Mouse (Mus musculus): ENCODE data around the gene Ccl11. TPM values are rescaled to one million over a fixed set of nuclear protein-coding genes. Genes with fewer than 3 reads are reported as not detected.

Gene Ccl11
- 1.2 TPM for polyA plus RNA-seq (2014; fragmentation: Illumina TruSeq; extraction: RNeasy Lipid Tissue Mini Kit (QIAGEN cat#74804); ENCODE audit: low read depth, low replicate concordance)

GRCm38 (mm10) chr11:82057646-82058045, at the start of gene Ccl11:
Gene Ccl11 (plus strand): TSS chr11:82057823.

DNA sequence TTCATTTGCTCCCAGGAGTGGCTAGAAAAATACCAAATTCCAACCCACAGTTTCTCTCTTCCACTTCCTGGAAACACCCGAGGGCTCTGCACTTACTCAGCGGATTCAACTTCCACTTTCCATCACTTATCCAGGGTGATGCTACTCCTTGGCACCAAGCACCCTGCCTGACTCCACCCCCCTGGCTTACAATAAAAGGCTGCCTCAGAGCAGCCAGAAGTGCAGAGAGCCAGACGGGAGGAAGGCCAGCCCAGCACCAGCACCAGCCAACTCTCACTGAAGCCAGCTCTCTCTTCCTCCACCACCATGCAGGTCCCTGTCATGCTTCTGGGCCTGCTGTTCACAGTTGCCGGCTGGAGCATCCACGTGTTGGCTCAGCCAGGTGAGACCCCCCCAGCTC, 22.3 kb upstream of the Ccl11 start, which contains the start of gene Ccl2:
Ccl2 (plus strand) TSS at position 216 of the 400 bp plus-strand sequence.

DNA sequence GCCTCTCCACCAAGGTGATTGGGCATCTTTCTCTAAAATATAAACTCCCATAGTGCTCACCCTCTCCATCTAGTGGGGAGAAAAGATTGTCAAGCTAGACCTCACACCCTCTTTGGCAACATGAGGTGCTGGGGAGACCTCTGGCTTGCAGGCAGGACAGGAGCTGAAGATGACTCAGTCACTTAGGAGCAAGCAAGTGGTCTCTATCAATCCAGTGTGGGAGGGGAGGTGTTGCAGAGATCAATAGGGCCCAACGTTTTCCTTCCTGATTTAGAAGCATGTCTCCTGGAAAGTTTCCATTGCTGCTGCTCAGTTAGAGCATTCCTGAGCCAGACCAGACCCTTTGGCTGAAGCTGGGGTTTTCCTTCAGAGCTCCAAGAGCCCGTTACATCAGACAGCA, 19.1 kb upstream of the Ccl11 start, which contains the start of gene Gm17268:
Gm17268 (minus strand) TSS at position 28 of the 400 bp plus-strand sequence.

DNA sequence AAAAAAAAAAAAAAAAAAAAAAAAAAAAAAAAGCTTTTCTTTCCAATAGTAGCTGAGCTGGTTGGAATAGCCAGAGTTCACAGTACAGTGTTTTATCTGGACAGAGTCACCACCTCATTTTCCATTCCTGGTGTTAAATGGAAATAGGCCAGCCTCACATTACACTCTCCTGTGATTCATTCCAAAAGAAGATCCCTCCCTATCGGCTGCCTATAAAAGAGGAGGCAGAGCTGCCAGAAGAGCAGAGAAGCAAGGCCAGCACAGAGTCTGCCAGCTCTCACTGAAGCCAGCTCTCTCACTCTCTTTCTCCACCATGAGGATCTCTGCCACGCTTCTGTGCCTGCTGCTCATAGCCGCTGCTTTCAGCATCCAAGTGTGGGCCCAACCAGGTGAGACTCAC, 12.2 kb upstream of the Ccl11 start, which contains the start of gene Ccl7:
Ccl7 (plus strand) TSS at position 242 of the 400 bp plus-strand sequence.

DNA sequence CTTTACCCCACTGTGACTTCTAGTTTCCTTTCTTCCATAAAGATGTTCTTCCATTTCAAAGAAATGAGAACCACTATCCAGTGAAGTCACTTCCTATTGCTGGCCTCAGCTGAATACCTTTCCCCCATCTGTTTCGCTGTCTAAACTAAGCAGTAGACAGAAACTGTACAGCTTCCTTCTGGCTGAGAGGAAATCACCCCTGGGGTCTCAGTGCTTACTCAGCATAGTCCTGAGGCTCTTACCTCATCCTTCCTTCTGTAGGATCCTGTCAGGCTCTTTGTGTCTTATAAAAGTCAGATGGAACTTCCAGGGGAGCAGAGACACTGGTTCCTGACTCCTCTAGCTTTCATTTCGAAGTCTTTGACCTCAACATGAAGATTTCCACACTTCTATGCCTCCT, 43.9 kb downstream of the Ccl11 start, which contains the start of gene Ccl12:
Ccl12 (plus strand) TSS at position 317 of the 400 bp plus-strand sequence.

Other genes starting within 250 kb of the Ccl11 start
- not detected for gene 5530401A14Rik, start 197.2 kb upstream of the Ccl11 start, polyA plus RNA-seq (2014; fragmentation: Illumina TruSeq; extraction: RNeasy Lipid Tissue Mini Kit (QIAGEN cat#74804); ENCODE audit: low read depth, low replicate concordance)
- not detected for gene Asic2, start 89.4 kb upstream of the Ccl11 start, polyA plus RNA-seq (2014; fragmentation: Illumina TruSeq; extraction: RNeasy Lipid Tissue Mini Kit (QIAGEN cat#74804); ENCODE audit: low read depth, low replicate concordance)
- gene Ccl2, start 22.3 kb upstream of the Ccl11 start, polyA plus RNA-seq (2014; fragmentation: Illumina TruSeq; extraction: RNeasy Lipid Tissue Mini Kit (QIAGEN cat#74804); ENCODE audit: low read depth, low replicate concordance), result 3.0 TPM
- gene Gm17268, start 19.3 kb upstream of the Ccl11 start, polyA plus RNA-seq (2014; fragmentation: Illumina TruSeq; extraction: RNeasy Lipid Tissue Mini Kit (QIAGEN cat#74804); ENCODE audit: low read depth, low replicate concordance), result not detected
- not detected for gene Ccl7, start 12.1 kb upstream of the Ccl11 start, polyA plus RNA-seq (2014; fragmentation: Illumina TruSeq; extraction: RNeasy Lipid Tissue Mini Kit (QIAGEN cat#74804); ENCODE audit: low read depth, low replicate concordance)
- gene Ccl12, start 44.0 kb downstream of the Ccl11 start, polyA plus RNA-seq (2014; fragmentation: Illumina TruSeq; extraction: RNeasy Lipid Tissue Mini Kit (QIAGEN cat#74804); ENCODE audit: low read depth, low replicate concordance), result not detected
- not detected for gene Ccl8, start 57.4 kb downstream of the Ccl11 start, polyA plus RNA-seq (2014; fragmentation: Illumina TruSeq; extraction: RNeasy Lipid Tissue Mini Kit (QIAGEN cat#74804); ENCODE audit: low read depth, low replicate concordance)
- gene Ccl1, start 247.9 kb downstream of the Ccl11 start, polyA plus RNA-seq (2014; fragmentation: Illumina TruSeq; extraction: RNeasy Lipid Tissue Mini Kit (QIAGEN cat#74804); ENCODE audit: low read depth, low replicate concordance), result not detected